Mouse (Mus musculus) myocyte (in vitro differentiated cells): Measurements from ENCODE around the gene Uts2r. TPM values are rescaled to one million over a fixed set of nuclear protein-coding genes. Genes with fewer than 3 reads are reported as not detected.

Source experiments
- H3K27me3 ChIP-seq: one replicate; pipeline ENCODE4 v1.6.1; 2011; ENCODE audit not compliant: control insufficient read depth, insufficient read depth, insufficient read length
- H3K36me3 ChIP-seq: one replicate; pipeline ENCODE4 v1.6.1; 2011; ENCODE audit not compliant: control insufficient read depth, insufficient read depth
- H3K4me2 ChIP-seq: one replicate; pipeline ENCODE4 v1.6.1; 2011; ENCODE audit warnings: low read depth, control low read depth
- H3K4me3 ChIP-seq: one replicate; pipeline ENCODE4 v1.5.1; 2011; ENCODE audit warnings: mild to moderate bottlenecking, control low read depth, moderate library complexity
- H3K79me2 ChIP-seq: one replicate; pipeline ENCODE4 v1.6.1; 2011; ENCODE audit not compliant: control insufficient read depth, insufficient read depth
- H3ac ChIP-seq: one replicate; pipeline ENCODE4 v1.6.1; 2011; ENCODE audit not compliant: control insufficient read depth, insufficient read length
- CEBPB ChIP-seq: IDR thresholded peaks from 2 replicates; pipeline ENCODE4 v1.6.1; 2011; ENCODE audit warnings: mild to moderate bottlenecking, moderate library complexity; ENCODE audit not compliant: poor library complexity, insufficient read depth, severe bottlenecking
- E2F4 ChIP-seq: IDR thresholded peaks from one replicate; pipeline ENCODE4 v1.6.1; 2011; ENCODE audit warnings: mild to moderate bottlenecking, control low read depth, moderate library complexity; ENCODE audit not compliant: insufficient read depth
- MYOD1 ChIP-seq, 3 experiments: IDR thresholded peaks; one replicate each; pipeline ENCODE4 v1.6.1; 2011; ENCODE audit warnings: control low read depth in 2 of 3, low read depth in 2 of 3, mild to moderate bottlenecking in 2 of 3, moderate library complexity in 1 of 3; ENCODE audit not compliant: insufficient read length in 2 of 3, control insufficient read depth in 1 of 3
- MYOG ChIP-seq, 3 experiments: IDR thresholded peaks; one replicate each; pipeline ENCODE4 v1.6.1; 2011; ENCODE audit warnings: control low read depth in 2 of 3, low read depth in 2 of 3, mild to moderate bottlenecking in 2 of 3; ENCODE audit not compliant: insufficient read length in 2 of 3, control insufficient read depth in 1 of 3, insufficient read depth in 1 of 3
- POLR2A ChIP-seq: IDR thresholded peaks from one replicate; pipeline ENCODE4 v1.6.1; 2011; ENCODE audit warnings: low read depth, mild to moderate bottlenecking, control low read depth, moderate library complexity; ENCODE audit not compliant: insufficient read length
- POLR2AphosphoS2 ChIP-seq: IDR thresholded peaks from one replicate; pipeline ENCODE4 v1.6.1; 2011; ENCODE audit warnings: low read depth, control low read depth; ENCODE audit not compliant: insufficient read length
- TCF12 ChIP-seq: IDR thresholded peaks from one replicate; pipeline ENCODE4 v1.6.1; 2011; ENCODE audit warnings: mild to moderate bottlenecking, control low read depth; ENCODE audit not compliant: poor library complexity, insufficient read depth, severe bottlenecking
- TCF3 ChIP-seq: IDR thresholded peaks from one replicate; pipeline ENCODE4 v1.6.1; 2011; ENCODE audit warnings: low read depth, control low read depth; ENCODE audit not compliant: insufficient read length
- polyA plus RNA-seq: library from polyadenylated mRNA; unstranded; fragments of >200 nt; fragmentation: generic; extraction: Trizol; gene quantifications from one replicate; pipeline ENCODE4 v1.2.1, GENCODE M21; 2012; ENCODE audit warnings: missing spikeins

Uts2r gene
- polyA plus RNA-seq, 1 experiment, result 0.20 TPM

- Histone ChIP-seq H3K27me3 (no peaks in the 10 kb centered on the region), H3K36me3 (peaks cover 12% of the 10 kb centered on the region), H3ac (peak within 1 kb of the TSS; percentile 41), H3K79me2 (no peaks in the 10 kb centered on the region), H3K4me2 (peak within 1 kb of the TSS; percentile 78), H3K4me3 (peak within 1 kb of the TSS; percentile 46)
- TF ChIP-seq TCF3 (no peak), E2F4 (peak; percentile 33), POLR2A (peak; percentile 73), TCF12 (no peak), POLR2AphosphoS2 (peak; percentile 67), MYOG (IDR thresholded peaks at IDR 0.05; ENCODE audit: control insufficient read depth in 1 of 3, insufficient read depth in 1 of 3, insufficient read length in 2 of 3, low read depth in 2 of 3) (peak in 1 of 3 experiments; percentile 30), MYOD1 (IDR thresholded peaks at IDR 0.05; ENCODE audit: control insufficient read depth in 1 of 3, insufficient read length in 2 of 3, low read depth in 2 of 3) (peak in 2 of 3 experiments; percentile 51 to 76), CEBPB (no peak)
Observed at GRCm38 (mm10) chr11:121204161-121205006, 44.3 kb downstream of the Uts2r start, which contains the start of the genes Hexdc and Ogfod3. Gene Hexdc (plus strand): TSS chr11:121204433. Gene Ogfod3 (minus strand): TSS chr11:121204711.

Other genes with a start within 250 kb of the Uts2r start
- gene Ccdc57, start 227.4 kb upstream of the Uts2r start, polyA plus RNA-seq, result 1.8 TPM
- gene Slc16a3, start 211.8 kb upstream of the Uts2r start, polyA plus RNA-seq, result 9.7 TPM
- gene Csnk1d, start 168.9 kb upstream of the Uts2r start, polyA plus RNA-seq, result 79.5 TPM
- 0.35 TPM for gene Cd7, start 120.9 kb upstream of the Uts2r start, polyA plus RNA-seq
- not detected for gene Sectm1b, start 96.7 kb upstream of the Uts2r start, polyA plus RNA-seq
- 0.12 TPM for gene Sectm1a, start 79.1 kb upstream of the Uts2r start, polyA plus RNA-seq
- gene Tex19.2, start 41.6 kb upstream of the Uts2r start, polyA plus RNA-seq, result 0.05 TPM
- not detected for gene Tex19.1, start 14.1 kb upstream of the Uts2r start, polyA plus RNA-seq
- 11.6 TPM for gene Hexdc, start 44.2 kb downstream of the Uts2r start, polyA plus RNA-seq
- 12.5 TPM for gene Ogfod3, start 44.4 kb downstream of the Uts2r start, polyA plus RNA-seq
- 22.3 TPM for gene Cybc1, start 69.1 kb downstream of the Uts2r start, polyA plus RNA-seq
- 27.0 TPM for gene Narf, start 77.0 kb downstream of the Uts2r start, polyA plus RNA-seq
- gene Foxk2, start 99.7 kb downstream of the Uts2r start, polyA plus RNA-seq, result 41.7 TPM
- 66.4 TPM for gene Wdr45b, start 194.2 kb downstream of the Uts2r start, polyA plus RNA-seq
- 13.5 TPM for gene Rab40b, start 228.0 kb downstream of the Uts2r start, polyA plus RNA-seq